Mouse (Mus musculus) liver, embryonic 14.5 days (tissue): ENCODE results near the gene C1ql1.

Source experiments
- CTCF ChIP-seq: IDR thresholded peaks from 2 replicates; pipeline ENCODE4 v1.5.1; 2016; ENCODE audit warnings: antibody characterized with exemption, low read depth, control low read depth
- EP300 ChIP-seq: IDR thresholded peaks from 2 replicates; pipeline ENCODE4 v1.6.1; 2016; ENCODE audit warnings: antibody characterized with exemption, low read depth

DNA sequence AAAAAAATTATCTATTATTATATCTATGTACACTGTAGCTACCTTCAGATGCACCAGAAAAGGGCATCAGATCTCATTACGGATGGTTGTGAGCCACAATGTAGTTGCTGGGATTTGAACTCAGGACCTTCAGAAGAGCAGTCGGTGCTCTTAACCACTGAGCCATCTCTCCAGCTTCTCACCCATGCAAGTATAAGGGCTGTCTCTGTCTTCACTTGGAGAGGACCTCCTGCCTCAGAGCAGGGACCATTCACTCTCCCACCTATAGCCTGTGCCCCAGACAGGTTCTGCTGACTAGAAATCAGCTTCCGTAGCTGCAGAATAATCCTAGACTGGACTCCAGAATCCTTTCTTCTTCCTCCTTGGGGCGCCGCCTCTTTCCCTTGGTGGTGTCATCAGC lies 44.4 kb downstream of the C1ql1 start:
- no peak for TF ChIP-seq CTCF
- TF ChIP-seq EP300 = no peak
